Mouse (Mus musculus) layer of hippocampus, postnatal 14 days (tissue): ENCODE measurements around the gene Tigd3. TPM values are rescaled to one million over a fixed set of nuclear protein-coding genes. Genes with fewer than 3 reads are reported as not detected.

Source experiments
- DNase-seq, 2 experiments: peaks; one replicate each; pipeline ENCODE4 v3.0.0; 2021 to 2022; ENCODE audit warnings: low spot score in 2 of 2, mixed read lengths in 1 of 2
- long read RNA-seq, 2 experiments: library from polyadenylated mRNA; stranded (forward); transcript quantifications; one replicate each; pipeline ENCODE4 v2.0.0; 2021
- total RNA-seq, 2 experiments: library from RNA; stranded (reverse); gene quantifications; 2 replicates each; pipeline ENCODE4 v1.2.3; 2021

The Tigd3 gene
- total RNA-seq = 1 to 10 TPM; 3.4 to 4.2 TPM
- long read RNA-seq, experiment 1, partial matches to known transcripts = 0 of 1 reads
- long read RNA-seq, experiment 1, other reads (novel, unspliced or antisense) = 0 of 1 reads
- long read RNA-seq, experiment 2, partial matches to known transcripts = 0 of 2 reads
- long read RNA-seq, experiment 2, other reads (novel, unspliced or antisense) = 0 of 2 reads

DNA sequence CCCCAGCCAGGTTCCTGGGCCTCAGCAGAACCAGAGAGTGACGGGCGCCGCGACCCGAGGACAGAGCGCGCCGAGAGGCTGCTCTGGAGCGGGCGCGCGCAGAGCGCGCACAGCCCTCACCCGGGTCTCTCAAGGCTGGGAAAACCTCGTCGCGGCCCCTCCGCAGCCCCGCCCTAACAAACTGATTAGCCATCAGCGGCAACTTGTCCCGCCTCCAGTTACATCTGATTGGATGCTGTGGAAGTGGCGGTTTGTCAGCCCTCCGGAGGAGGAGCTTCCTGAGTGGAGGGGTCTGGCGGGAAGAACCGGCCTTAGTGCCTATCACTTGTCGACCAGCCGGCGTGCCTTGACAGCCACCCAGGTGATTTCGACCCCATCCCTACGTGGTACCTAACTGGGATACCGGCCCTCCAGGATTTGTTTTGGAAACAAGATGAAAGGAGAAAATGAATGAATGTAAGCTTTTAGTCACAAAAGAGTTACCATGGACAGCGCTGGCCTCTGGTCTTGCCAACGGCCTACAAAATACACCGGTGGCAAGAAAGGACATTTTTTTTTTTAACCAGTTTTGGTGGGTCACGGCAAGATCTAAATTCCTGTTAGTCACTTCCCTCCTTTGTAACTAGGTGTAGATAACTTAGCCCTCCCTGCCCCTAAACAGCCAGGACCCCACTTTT lies at the start of gene Tigd3:
Gene Tigd3 (minus strand): TSS at position 148 of the 677 bp plus-strand sequence.
- peak; percentile 94 to 97 for DNase-seq

- no peak for DNase-seq
Measured at GRCm38 (mm10) chr19:5943404-5943803, 49.5 kb upstream of the Tigd3 start.

GRCm38 (mm10) chr19:5942581-5942980 lies 48.6 kb upstream of the Tigd3 start:
- DNase-seq = no peak

DNA sequence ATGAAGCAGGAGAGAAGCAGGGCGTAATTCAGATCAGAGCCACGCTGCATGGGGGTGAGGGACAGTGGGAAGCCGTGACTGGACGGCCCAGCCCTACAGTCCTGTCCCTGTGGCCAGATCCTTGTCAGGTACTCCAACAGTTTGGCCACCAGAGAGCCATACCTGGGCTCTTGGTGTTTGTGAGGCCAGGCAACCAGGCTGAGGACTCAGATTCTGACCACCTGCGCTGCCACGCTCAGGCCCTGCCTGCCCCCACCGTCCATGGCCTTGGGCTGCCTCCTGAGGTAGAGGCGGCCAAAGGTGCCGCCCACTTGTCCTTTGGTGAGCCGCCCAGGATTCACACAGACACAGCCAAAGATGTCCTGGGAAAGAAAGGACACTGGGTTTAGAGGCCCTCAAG lies 46.7 kb upstream of the Tigd3 start:
- DNase-seq = no peak

GRCm38 (mm10) chr19:5940173-5940572 lies 46.2 kb upstream of the Tigd3 start:
- DNase-seq = peak; percentile 13 to 39

GRCm38 (mm10) chr19:5939715-5940114 lies 45.8 kb upstream of the Tigd3 start:
- DNase-seq = no peak

GRCm38 (mm10) chr19:5938516-5938915 lies 44.6 kb upstream of the Tigd3 start:
- no peak for DNase-seq

- peak in 1 of 2 experiments; percentile 11 for DNase-seq
Measured at GRCm38 (mm10) chr19:5937836-5938406, 44.0 kb upstream of the Tigd3 start.

- no peak for DNase-seq
Measured at GRCm38 (mm10) chr19:5937095-5937835, 43.3 kb upstream of the Tigd3 start.

DNA sequence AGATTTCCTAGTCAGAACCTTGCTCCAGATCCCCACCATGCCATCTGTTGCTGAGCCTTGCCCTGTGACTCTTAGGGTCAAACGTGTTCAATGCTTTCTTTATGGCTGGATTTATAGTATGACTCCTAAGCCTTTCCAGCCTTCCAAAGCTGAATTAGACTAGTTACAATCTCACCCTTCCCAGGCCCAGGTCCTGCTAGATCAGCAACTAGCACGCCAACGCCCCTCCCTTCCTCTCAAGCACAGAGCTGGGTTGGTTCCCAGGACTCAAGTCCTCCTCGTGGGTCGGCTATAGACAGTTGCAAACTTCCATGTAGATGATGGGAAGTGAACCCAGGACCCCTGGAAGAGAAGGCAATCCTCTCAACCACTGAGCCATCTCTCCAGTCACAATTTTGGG lies 41.7 kb upstream of the Tigd3 start:
- no peak for DNase-seq

- no peak for DNase-seq
Measured at GRCm38 (mm10) chr19:5935266-5935665, 41.3 kb upstream of the Tigd3 start.

- no peak for DNase-seq
Measured at GRCm38 (mm10) chr19:5929634-5930596, 36.0 kb upstream of the Tigd3 start.

GRCm38 (mm10) chr19:5928546-5928945 lies 34.6 kb upstream of the Tigd3 start:
- no peak for DNase-seq

DNA sequence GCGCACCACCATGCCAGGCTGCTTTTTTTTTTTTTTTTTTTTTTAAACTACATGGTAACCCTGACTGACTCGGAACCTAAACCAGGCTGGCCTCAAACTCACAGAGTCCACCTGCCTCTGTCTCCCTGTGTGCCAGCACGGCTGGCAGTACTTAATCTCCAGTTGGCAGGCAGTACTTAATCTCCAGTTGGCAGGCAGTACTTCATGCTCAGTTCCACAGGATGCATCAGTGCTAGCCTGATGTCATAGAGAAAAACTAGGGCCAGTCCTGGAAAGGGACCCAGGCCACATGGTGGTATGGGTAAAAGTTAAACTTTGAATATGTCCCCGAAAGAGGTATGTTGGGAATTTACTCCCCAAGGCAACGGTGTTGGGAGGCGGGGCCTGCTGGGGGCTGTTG lies 34.2 kb upstream of the Tigd3 start:
- no peak for DNase-seq

- DNase-seq = no peak
Measured at GRCm38 (mm10) chr19:5927532-5927931, 33.6 kb upstream of the Tigd3 start.

- DNase-seq = no peak
Measured at GRCm38 (mm10) chr19:5927026-5927425, 33.1 kb upstream of the Tigd3 start.

GRCm38 (mm10) chr19:5925311-5925855 lies 31.4 kb upstream of the Tigd3 start:
- no peak for DNase-seq

DNA sequence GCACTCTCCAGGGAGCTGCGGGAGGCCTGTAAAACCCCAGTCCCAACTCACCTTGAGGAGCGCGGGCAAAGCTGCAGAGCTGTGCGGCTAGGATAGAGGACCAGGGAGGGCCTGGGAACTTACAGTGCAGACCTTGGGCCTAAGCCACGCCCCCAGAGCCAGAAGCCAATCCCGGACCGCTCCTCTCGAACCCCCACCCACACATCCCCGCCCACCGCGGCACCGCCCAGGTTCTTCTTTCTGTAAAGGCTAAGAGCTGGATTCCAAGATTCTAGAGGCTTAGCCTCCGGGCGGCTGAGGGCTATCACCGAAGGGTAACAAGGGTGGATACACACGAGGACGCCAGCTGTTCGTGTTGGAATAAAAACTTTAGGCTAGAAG lies 30.8 kb upstream of the Tigd3 start, which contains the start of gene Cdc42ep2:
Gene Cdc42ep2 (minus strand): TSS at position 104 of the 381 bp plus-strand sequence.
- DNase-seq = peak; percentile 75 to 89

DNA sequence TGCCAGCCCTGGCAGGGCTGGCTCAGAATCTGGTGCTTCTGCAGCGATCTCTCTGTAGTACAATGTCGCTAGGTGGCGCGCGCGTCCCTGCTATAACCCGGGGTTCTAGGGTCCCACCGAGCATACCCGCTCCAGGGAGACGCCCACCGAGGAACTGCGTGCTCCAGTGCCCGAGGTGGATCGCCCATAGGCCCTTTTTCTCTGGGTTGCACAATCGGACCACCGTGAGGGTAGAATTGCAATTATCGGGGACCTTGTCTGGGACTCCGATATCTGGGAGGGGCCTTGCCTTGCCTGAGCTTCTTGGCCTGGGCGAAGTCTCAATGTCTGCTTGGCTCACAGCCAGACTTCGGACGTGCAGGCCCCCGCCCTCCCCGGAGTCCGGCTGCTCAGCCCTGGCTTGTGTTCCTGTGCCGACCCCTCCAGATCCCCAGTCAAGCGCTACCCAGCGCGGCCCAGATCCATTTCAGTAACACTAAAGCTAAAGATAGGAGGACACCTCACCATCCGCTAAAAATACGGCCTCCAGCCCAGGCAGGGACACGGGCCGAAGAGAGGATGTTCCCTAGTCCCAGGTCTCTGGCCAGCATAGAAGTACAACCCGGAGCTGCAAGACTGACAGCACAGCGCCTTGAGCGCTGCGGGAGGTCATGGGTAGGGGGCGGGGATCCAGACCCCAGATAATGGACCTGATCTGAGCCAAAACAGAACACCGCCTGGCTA lies 30.2 kb upstream of the Tigd3 start:
- peak; percentile 87 to 92 for DNase-seq

GRCm38 (mm10) chr19:5922963-5923362 lies 29.0 kb upstream of the Tigd3 start:
- no peak for DNase-seq
